Mouse (Mus musculus): ENCODE data around the gene Fen1. TPM values are rescaled to one million over a fixed set of nuclear protein-coding genes. Genes with fewer than 3 reads are reported as not detected.

Fen1 gene
- 28.7 and 29.7 TPM in 2 replicates for polyA plus RNA-seq (2012; rRNA removed)

- Histone ChIP-seq H3K4me3 (ENCODE audit: control insufficient read depth, low read depth, low read length) (peak within 1 kb of the TSS; percentile 99), H3K27me3 (ENCODE audit: control insufficient read depth, insufficient read depth, low read length) (no peaks in the 10 kb centered on the region), H3K4me1 (ENCODE audit: control insufficient read depth, insufficient read depth, low read length) (no peaks in the 10 kb centered on the region), H3K27ac (ENCODE audit: control insufficient read depth, insufficient read depth, low read depth, low read length) (peak within 1 kb of the TSS; percentile 99), H3K36me3 (ENCODE audit: control insufficient read depth, insufficient read depth, low read length) (no peaks in the 10 kb centered on the region)
- TF ChIP-seq POLR2A (IDR thresholded peaks at IDR 0.05; ENCODE audit: control insufficient read depth, low read depth, low read length) (peak; percentile 92), CTCF (IDR thresholded peaks at IDR 0.05; ENCODE audit: control insufficient read depth, insufficient read depth, insufficient replicate concordance, low read depth, low read length) (no peak)
Measured at GRCm38 (mm10) chr19:10203848-10204615, at the start of gene Fen1, which contains the start of gene Tmem258. Gene Fen1 (minus strand): TSS chr19:10204169. Gene Tmem258 (plus strand): TSS chr19:10204014.

GRCm38 (mm10) chr19:10248128-10248527 is 44.2 kb upstream of the Fen1 start:
- Histone ChIP-seq H3K4me3 (ENCODE audit: control insufficient read depth, low read depth, low read length) (no peak overlapping the region), H3K27me3 (ENCODE audit: control insufficient read depth, insufficient read depth, low read length) (no peaks in the 10 kb centered on the region), H3K4me1 (ENCODE audit: control insufficient read depth, insufficient read depth, low read length) (no peaks in the 10 kb centered on the region), H3K36me3 (ENCODE audit: control insufficient read depth, insufficient read depth, low read length) (no peaks in the 10 kb centered on the region), H3K27ac (ENCODE audit: control insufficient read depth, insufficient read depth, low read depth, low read length) (no peak overlapping the region)
- no peak for TF ChIP-seq CTCF (IDR thresholded peaks at IDR 0.05; ENCODE audit: control insufficient read depth, insufficient read depth, insufficient replicate concordance, low read depth, low read length)
- TF ChIP-seq POLR2A (IDR thresholded peaks at IDR 0.05; ENCODE audit: control insufficient read depth, low read depth, low read length): no peak

GRCm38 (mm10) chr19:10247165-10247564 is 43.2 kb upstream of the Fen1 start:
- TF ChIP-seq CTCF (IDR thresholded peaks at IDR 0.05; ENCODE audit: control insufficient read depth, insufficient read depth, insufficient replicate concordance, low read depth, low read length) (no peak), POLR2A (IDR thresholded peaks at IDR 0.05; ENCODE audit: control insufficient read depth, low read depth, low read length) (no peak)
- Histone ChIP-seq H3K27ac (ENCODE audit: control insufficient read depth, insufficient read depth, low read depth, low read length) (no peak overlapping the region), H3K27me3 (ENCODE audit: control insufficient read depth, insufficient read depth, low read length) (no peaks in the 10 kb centered on the region), H3K36me3 (ENCODE audit: control insufficient read depth, insufficient read depth, low read length) (no peaks in the 10 kb centered on the region), H3K4me1 (ENCODE audit: control insufficient read depth, insufficient read depth, low read length) (no peaks in the 10 kb centered on the region), H3K4me3 (ENCODE audit: control insufficient read depth, low read depth, low read length) (no peak overlapping the region)

- H3K36me3 ChIP-seq (ENCODE audit: control insufficient read depth, insufficient read depth, low read length): no peaks in the 10 kb centered on the region
- no peak overlapping the region for H3K27ac ChIP-seq (ENCODE audit: control insufficient read depth, insufficient read depth, low read depth, low read length)
- H3K4me3 ChIP-seq (ENCODE audit: control insufficient read depth, low read depth, low read length): no peak overlapping the region
- no peaks in the 10 kb centered on the region for H3K27me3 ChIP-seq (ENCODE audit: control insufficient read depth, insufficient read depth, low read length)
- H3K4me1 ChIP-seq (ENCODE audit: control insufficient read depth, insufficient read depth, low read length): peaks cover 9% of the 10 kb centered on the region
- TF ChIP-seq POLR2A (IDR thresholded peaks at IDR 0.05; ENCODE audit: control insufficient read depth, low read depth, low read length): no peak
- TF ChIP-seq CTCF (IDR thresholded peaks at IDR 0.05; ENCODE audit: control insufficient read depth, insufficient read depth, insufficient replicate concordance, low read depth, low read length): peak; percentile 68; the same call in 1 of the 2 replicates
Measured at GRCm38 (mm10) chr19:10244183-10244582, 40.2 kb upstream of the Fen1 start.

GRCm38 (mm10) chr19:10242916-10243315 is 38.9 kb upstream of the Fen1 start:
- H3K27me3 ChIP-seq (ENCODE audit: control insufficient read depth, insufficient read depth, low read length): no peaks in the 10 kb centered on the region
- no peak for TF ChIP-seq CTCF (IDR thresholded peaks at IDR 0.05; ENCODE audit: control insufficient read depth, insufficient read depth, insufficient replicate concordance, low read depth, low read length)
- TF ChIP-seq POLR2A (IDR thresholded peaks at IDR 0.05; ENCODE audit: control insufficient read depth, low read depth, low read length): no peak
- no peak overlapping the region for H3K27ac ChIP-seq (ENCODE audit: control insufficient read depth, insufficient read depth, low read depth, low read length)
- H3K4me3 ChIP-seq (ENCODE audit: control insufficient read depth, low read depth, low read length): no peak overlapping the region
- H3K36me3 ChIP-seq (ENCODE audit: control insufficient read depth, insufficient read depth, low read length): no peaks in the 10 kb centered on the region
- H3K4me1 ChIP-seq (ENCODE audit: control insufficient read depth, insufficient read depth, low read length): peaks cover 9% of the 10 kb centered on the region

- TF ChIP-seq POLR2A (IDR thresholded peaks at IDR 0.05; ENCODE audit: control insufficient read depth, low read depth, low read length): no peak; the same call in 1 of the 2 replicates
- TF ChIP-seq CTCF (IDR thresholded peaks at IDR 0.05; ENCODE audit: control insufficient read depth, insufficient read depth, insufficient replicate concordance, low read depth, low read length): peak; percentile 97
- peak within 1 kb of the TSS; percentile 87 for H3K4me3 ChIP-seq (ENCODE audit: control insufficient read depth, low read depth, low read length)
- no peaks in the 10 kb centered on the region for H3K27me3 ChIP-seq (ENCODE audit: control insufficient read depth, insufficient read depth, low read length)
- no peaks in the 10 kb centered on the region for H3K36me3 ChIP-seq (ENCODE audit: control insufficient read depth, insufficient read depth, low read length)
- no peak within 1 kb of the TSS; the same call in 1 of the 2 replicates for H3K27ac ChIP-seq (ENCODE audit: control insufficient read depth, insufficient read depth, low read depth, low read length)
- H3K4me1 ChIP-seq (ENCODE audit: control insufficient read depth, insufficient read depth, low read length): peaks cover 9% of the 10 kb centered on the region
Measured at GRCm38 (mm10) chr19:10240654-10241305, 36.8 kb upstream of the Fen1 start, which contains the start of gene Myrf. Gene Myrf (minus strand): TSS chr19:10240748.

- Histone ChIP-seq H3K36me3 (ENCODE audit: control insufficient read depth, insufficient read depth, low read length) (no peaks in the 10 kb centered on the region), H3K4me1 (ENCODE audit: control insufficient read depth, insufficient read depth, low read length) (peaks cover 9% of the 10 kb centered on the region), H3K27ac (ENCODE audit: control insufficient read depth, insufficient read depth, low read depth, low read length) (no peak overlapping the region; the same call in 1 of the 2 replicates), H3K4me3 (ENCODE audit: control insufficient read depth, low read depth, low read length) (peak overlapping the region; percentile 87), H3K27me3 (ENCODE audit: control insufficient read depth, insufficient read depth, low read length) (no peaks in the 10 kb centered on the region)
- TF ChIP-seq POLR2A (IDR thresholded peaks at IDR 0.05; ENCODE audit: control insufficient read depth, low read depth, low read length): 0 out of 2 replicates have a peak, but pooled peaks have one; percentile 30
- no peak for TF ChIP-seq CTCF (IDR thresholded peaks at IDR 0.05; ENCODE audit: control insufficient read depth, insufficient read depth, insufficient replicate concordance, low read depth, low read length)
Measured at GRCm38 (mm10) chr19:10239975-10240653, 36.1 kb upstream of the Fen1 start.

Data from testis, adult 2 months (tissue).